Mouse (Mus musculus): ENCODE results near the gene Krtap4-13. TPM values are rescaled to one million over a fixed set of nuclear protein-coding genes. Genes with fewer than 3 reads are reported as not detected.
"Not testable (repeated sequence)": the region's sequence is repeated elsewhere in the genome, so short reads cannot be mapped to it uniquely, and the experiment has no call there.

Gene Krtap4-13
- not detected in 2 replicates for polyA plus RNA-seq (2015; fragmentation: Nextera tagmentation; extraction: Ambion mirVana)

DNA sequence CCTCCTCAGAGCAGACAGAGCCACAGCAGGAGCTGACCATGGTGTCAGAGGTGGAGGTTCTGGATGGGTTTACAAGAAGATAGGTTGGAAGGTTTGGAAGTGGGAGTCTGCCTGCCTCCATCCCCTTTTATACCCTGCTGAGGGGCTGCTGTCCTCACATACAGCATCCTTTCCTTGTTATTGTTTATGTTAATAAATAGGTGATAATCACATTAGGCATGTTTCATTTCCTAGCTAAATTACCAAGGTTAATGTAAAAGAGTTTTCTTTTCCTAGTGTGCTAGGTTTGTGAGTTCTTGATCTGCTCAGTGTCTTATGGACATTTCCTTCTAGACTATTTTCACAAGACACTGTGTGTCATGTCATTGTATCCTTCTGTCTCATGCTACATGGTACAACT, at the start of gene Krtap4-13:
TSS of gene Krtap4-13 (minus strand) at position 101 of the 400 bp plus-strand sequence.
- H3K4me1 ChIP-seq (replicated peaks; ENCODE audit: control insufficient read depth, insufficient read depth, low read length); H3K27me3 ChIP-seq (replicated peaks; ENCODE audit: control insufficient read depth, insufficient read depth, low read length); H3K9me3 ChIP-seq (ENCODE audit: control insufficient read depth, low read length); H3K4me3 ChIP-seq (replicated peaks; ENCODE audit: low read length); H3K9ac ChIP-seq (replicated peaks; ENCODE audit: low read depth, low read length); H3K4me2 ChIP-seq (ENCODE audit: low read length); ATAC-seq; H3K27ac ChIP-seq (ENCODE audit: low read length); H3K36me3 ChIP-seq (ENCODE audit: control insufficient read depth, insufficient read depth): not testable (repeated sequence)

DNA sequence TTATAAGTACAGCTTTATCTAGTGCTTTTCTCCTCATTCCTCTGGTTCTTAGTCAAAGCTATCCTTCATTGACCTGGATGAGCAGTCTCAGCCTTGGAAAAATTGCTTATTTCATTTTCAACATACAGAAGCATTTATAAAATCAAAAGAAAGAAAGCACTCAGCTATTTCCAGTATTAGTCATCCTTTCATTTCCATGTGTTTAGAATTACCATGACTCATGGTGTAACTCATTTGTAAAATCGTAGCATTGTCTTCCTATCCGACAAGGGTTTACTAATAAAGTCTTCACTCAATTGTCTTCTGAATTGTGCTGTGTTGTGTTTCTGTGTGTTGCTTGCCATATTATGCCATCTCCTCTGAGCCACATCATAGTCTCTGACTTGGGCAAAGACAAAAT, 49.1 kb upstream of the Krtap4-13 start:
- 54% methylated on average over 2 of the region's 2 CpGs for WGBS
- Histone ChIP-seq H3K27ac (ENCODE audit: low read length) (no peak overlapping the region), H3K4me2 (ENCODE audit: low read length) (no peak overlapping the region), H3K9ac (replicated peaks; ENCODE audit: low read depth, low read length) (no peak overlapping the region), H3K27me3 (replicated peaks; ENCODE audit: control insufficient read depth, insufficient read depth, low read length) (no peaks in the 10 kb centered on the region), H3K4me3 (replicated peaks; ENCODE audit: low read length) (no peak overlapping the region), H3K4me1 (replicated peaks; ENCODE audit: control insufficient read depth, insufficient read depth, low read length) (no peaks in the 10 kb centered on the region), H3K36me3 (ENCODE audit: control insufficient read depth, insufficient read depth) (no peaks in the 10 kb centered on the region), H3K9me3 (ENCODE audit: control insufficient read depth, low read length) (no peaks in the 10 kb centered on the region)
- ATAC-seq = no peak

DNA sequence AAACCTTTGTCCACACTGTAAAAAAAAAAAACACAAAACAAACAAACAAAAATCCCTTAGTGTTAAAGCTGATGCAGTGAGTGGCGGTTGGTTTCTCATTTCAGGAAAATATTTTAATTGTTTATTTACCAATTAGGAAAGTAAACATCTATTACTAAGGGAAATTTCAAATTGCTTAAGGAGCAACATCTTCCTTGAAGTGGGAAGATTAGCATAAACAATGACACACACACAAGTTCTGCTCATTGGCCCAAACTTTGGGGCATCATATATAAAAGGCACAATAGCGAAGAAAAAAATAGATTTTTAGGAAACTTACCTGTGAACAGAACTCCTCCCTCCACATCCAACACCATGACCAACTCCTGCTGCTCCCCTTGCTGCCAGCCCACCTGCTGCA, 47.9 kb upstream of the Krtap4-13 start, which contains the start of gene Gm11568:
TSS of gene Gm11568 (plus strand) at position 301 of the 400 bp plus-strand sequence.
- H3K9me3 ChIP-seq (ENCODE audit: control insufficient read depth, low read length) = no peaks in the 10 kb centered on the region
- 90% methylated on average over 2 of the region's 2 CpGs for WGBS
- H3K4me1 ChIP-seq (replicated peaks; ENCODE audit: control insufficient read depth, insufficient read depth, low read length) = no peaks in the 10 kb centered on the region
- no peak within 1 kb of the TSS for H3K9ac ChIP-seq (replicated peaks; ENCODE audit: low read depth, low read length)
- H3K36me3 ChIP-seq (ENCODE audit: control insufficient read depth, insufficient read depth) = no peaks in the 10 kb centered on the region
- no peak within 1 kb of the TSS for H3K27ac ChIP-seq (ENCODE audit: low read length)
- no peak for ATAC-seq
- H3K27me3 ChIP-seq (replicated peaks; ENCODE audit: control insufficient read depth, insufficient read depth, low read length) = no peaks in the 10 kb centered on the region
- H3K4me3 ChIP-seq (replicated peaks; ENCODE audit: low read length) = no peak within 1 kb of the TSS
- no peak within 1 kb of the TSS for H3K4me2 ChIP-seq (ENCODE audit: low read length)

DNA sequence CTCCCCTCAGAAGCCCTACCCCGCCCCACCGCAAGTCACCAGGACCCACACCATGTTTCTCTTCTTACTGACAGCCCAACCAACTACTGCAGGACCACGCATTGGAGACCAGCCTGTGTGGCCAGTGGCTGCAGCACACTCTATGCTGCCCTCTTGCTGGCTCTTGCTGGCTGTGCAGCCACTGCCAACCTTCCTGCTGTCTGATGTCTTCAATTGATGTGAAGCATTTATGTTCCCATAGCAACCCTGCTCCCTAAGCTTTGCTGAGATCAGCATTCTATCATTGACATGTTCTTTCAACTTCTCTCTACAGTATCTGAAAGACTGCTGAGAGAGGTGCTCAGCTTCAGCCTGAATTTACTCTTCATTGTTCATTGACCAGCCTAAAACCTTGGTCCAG, 44.4 kb upstream of the Krtap4-13 start:
- H3K4me3 ChIP-seq (replicated peaks; ENCODE audit: low read length) = no peak overlapping the region
- H3K9ac ChIP-seq (replicated peaks; ENCODE audit: low read depth, low read length) = no peak overlapping the region
- no peaks in the 10 kb centered on the region for H3K4me1 ChIP-seq (replicated peaks; ENCODE audit: control insufficient read depth, insufficient read depth, low read length)
- no peaks in the 10 kb centered on the region for H3K27me3 ChIP-seq (replicated peaks; ENCODE audit: control insufficient read depth, insufficient read depth, low read length)
- no peak for ATAC-seq
- no peak overlapping the region for H3K4me2 ChIP-seq (ENCODE audit: low read length)
- no peaks in the 10 kb centered on the region for H3K36me3 ChIP-seq (ENCODE audit: control insufficient read depth, insufficient read depth)
- no peak overlapping the region; the same call in 1 of the 2 replicates for H3K27ac ChIP-seq (ENCODE audit: low read length)
- no peaks in the 10 kb centered on the region for H3K9me3 ChIP-seq (ENCODE audit: control insufficient read depth, low read length)
- 71% methylated on average over 3 of the region's 3 CpGs for WGBS

DNA sequence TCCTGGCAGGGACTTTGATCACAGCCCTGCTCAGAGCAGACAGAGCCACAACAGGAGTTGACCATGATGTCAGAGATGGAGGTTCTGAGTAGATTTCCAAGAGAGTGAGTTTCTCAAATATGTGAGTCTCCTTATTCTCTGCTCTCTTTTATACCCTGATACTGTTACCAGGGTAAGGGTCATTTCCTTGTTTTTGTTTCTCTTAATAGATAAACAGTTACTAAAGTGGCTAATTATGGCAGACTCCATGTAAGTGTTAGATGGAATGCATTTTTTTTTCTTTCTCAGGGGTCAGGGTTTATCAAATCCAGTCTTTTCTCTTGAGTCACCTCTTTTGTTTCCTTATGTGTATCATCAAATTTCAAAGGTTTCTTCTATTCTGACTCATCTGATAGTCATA, 41.8 kb upstream of the Krtap4-13 start, which contains the start of gene Krtap4-16:
TSS of gene Krtap4-16 (minus strand) at position 101 of the 400 bp plus-strand sequence.
- Histone ChIP-seq H3K27ac (ENCODE audit: low read length) (no peak within 1 kb of the TSS), H3K9ac (replicated peaks; ENCODE audit: low read depth, low read length) (no peak within 1 kb of the TSS), H3K9me3 (ENCODE audit: control insufficient read depth, low read length) (no peaks in the 10 kb centered on the region), H3K4me2 (ENCODE audit: low read length) (no peak within 1 kb of the TSS), H3K4me3 (replicated peaks; ENCODE audit: low read length) (no peak within 1 kb of the TSS), H3K4me1 (replicated peaks; ENCODE audit: control insufficient read depth, insufficient read depth, low read length) (no peaks in the 10 kb centered on the region), H3K36me3 (ENCODE audit: control insufficient read depth, insufficient read depth) (no peaks in the 10 kb centered on the region), H3K27me3 (replicated peaks; ENCODE audit: control insufficient read depth, insufficient read depth, low read length) (no peaks in the 10 kb centered on the region)
- ATAC-seq = no peak

DNA sequence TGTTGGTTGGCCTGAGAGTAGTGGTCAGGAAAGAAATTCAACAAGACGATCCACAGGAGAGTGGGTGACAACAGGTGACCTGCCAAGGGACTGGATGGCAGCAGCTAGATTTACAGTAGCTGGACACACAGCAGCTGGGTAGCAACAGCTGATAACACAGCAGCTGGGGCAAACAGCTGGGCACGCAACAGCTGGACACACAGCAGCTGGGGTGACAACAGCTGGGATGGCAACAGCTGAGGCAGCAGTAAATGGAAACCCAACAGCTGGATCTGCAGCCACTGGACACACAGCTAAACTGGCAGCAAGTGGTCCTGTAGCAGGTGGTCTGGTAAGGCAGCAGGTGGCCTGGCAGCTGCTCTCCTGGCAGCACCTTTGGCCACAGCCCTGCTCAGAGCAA, 37.1 kb upstream of the Krtap4-13 start:
- no peaks in the 10 kb centered on the region for H3K27me3 ChIP-seq (replicated peaks; ENCODE audit: control insufficient read depth, insufficient read depth, low read length)
- H3K4me3 ChIP-seq (replicated peaks; ENCODE audit: low read length) = no peak overlapping the region
- H3K4me2 ChIP-seq (ENCODE audit: low read length) = no peak overlapping the region
- 95% methylated on average over 2 of the region's 2 CpGs for WGBS
- 0 out of 2 replicates have a peak, but pooled peaks cover 3% of the 10 kb centered on the region for H3K4me1 ChIP-seq (replicated peaks; ENCODE audit: control insufficient read depth, insufficient read depth, low read length)
- no peaks in the 10 kb centered on the region for H3K9me3 ChIP-seq (ENCODE audit: control insufficient read depth, low read length)
- H3K27ac ChIP-seq (ENCODE audit: low read length) = no peak overlapping the region
- H3K36me3 ChIP-seq (ENCODE audit: control insufficient read depth, insufficient read depth) = no peaks in the 10 kb centered on the region
- no peak for ATAC-seq
- H3K9ac ChIP-seq (replicated peaks; ENCODE audit: low read depth, low read length) = no peak overlapping the region

DNA sequence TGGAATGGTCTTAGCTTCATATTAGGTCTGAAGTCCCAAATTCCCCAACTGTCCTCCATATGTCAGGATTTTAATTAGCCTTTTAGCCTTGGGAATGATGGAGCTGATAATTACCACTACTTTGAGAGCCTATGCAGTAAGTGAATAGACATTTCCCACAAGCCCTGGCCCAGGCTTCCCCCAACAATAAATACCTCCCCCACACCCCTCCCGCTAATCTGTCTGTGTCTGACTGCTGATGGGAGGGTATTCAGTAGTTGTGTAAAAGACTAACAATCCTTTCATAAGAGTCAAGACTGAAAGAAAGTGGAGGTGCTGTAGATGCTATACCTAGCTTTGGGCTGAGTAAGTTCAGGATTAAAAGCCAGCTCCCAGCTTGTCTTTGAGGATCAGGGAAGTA, 32.5 kb upstream of the Krtap4-13 start:
- no peak overlapping the region for H3K4me3 ChIP-seq (replicated peaks; ENCODE audit: low read length)
- no peaks in the 10 kb centered on the region for H3K9me3 ChIP-seq (ENCODE audit: control insufficient read depth, low read length)
- no peaks in the 10 kb centered on the region for H3K36me3 ChIP-seq (ENCODE audit: control insufficient read depth, insufficient read depth)
- H3K27me3 ChIP-seq (replicated peaks; ENCODE audit: control insufficient read depth, insufficient read depth, low read length) = no peaks in the 10 kb centered on the region
- H3K27ac ChIP-seq (ENCODE audit: low read length) = no peak overlapping the region
- no peak overlapping the region for H3K9ac ChIP-seq (replicated peaks; ENCODE audit: low read depth, low read length)
- no peak overlapping the region for H3K4me2 ChIP-seq (ENCODE audit: low read length)
- ATAC-seq = no peak
- WGBS = 19% methylated on average over 1 of the region's 1 CpGs
- 0 out of 2 replicates have a peak, but pooled peaks cover 3% of the 10 kb centered on the region for H3K4me1 ChIP-seq (replicated peaks; ENCODE audit: control insufficient read depth, insufficient read depth, low read length)

DNA sequence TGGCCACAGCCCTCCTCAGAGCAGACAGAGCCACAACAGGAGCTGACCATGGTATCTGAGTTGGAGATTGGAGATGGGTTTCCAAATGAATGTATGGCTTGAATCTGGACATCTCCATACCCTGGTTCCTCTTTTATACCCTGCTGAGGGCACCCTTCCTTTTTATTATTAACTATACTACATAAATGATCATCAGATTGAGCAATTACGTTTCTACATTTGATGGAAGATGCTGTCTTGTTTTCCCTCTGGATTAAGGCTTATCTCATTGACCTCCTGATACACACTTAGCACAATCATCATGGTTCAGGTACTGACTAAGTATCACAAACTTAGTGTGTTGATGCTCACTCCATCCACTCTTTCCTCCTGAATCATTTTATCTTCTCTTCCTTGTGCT, 28.3 kb upstream of the Krtap4-13 start, which contains the start of gene 2300003K06Rik:
TSS of gene 2300003K06Rik (minus strand) at position 101 of the 400 bp plus-strand sequence.
- no peak within 1 kb of the TSS for H3K9ac ChIP-seq (replicated peaks; ENCODE audit: low read depth, low read length)
- no peak within 1 kb of the TSS for H3K27ac ChIP-seq (ENCODE audit: low read length)
- H3K9me3 ChIP-seq (ENCODE audit: control insufficient read depth, low read length) = no peaks in the 10 kb centered on the region
- no peaks in the 10 kb centered on the region for H3K36me3 ChIP-seq (ENCODE audit: control insufficient read depth, insufficient read depth)
- 88% methylated on average over 1 of the region's 1 CpGs for WGBS
- no peak for ATAC-seq
- no peaks in the 10 kb centered on the region for H3K27me3 ChIP-seq (replicated peaks; ENCODE audit: control insufficient read depth, insufficient read depth, low read length)
- no peak within 1 kb of the TSS for H3K4me3 ChIP-seq (replicated peaks; ENCODE audit: low read length)
- no peak within 1 kb of the TSS for H3K4me2 ChIP-seq (ENCODE audit: low read length)
- 0 out of 2 replicates have a peak, but pooled peaks cover 3% of the 10 kb centered on the region for H3K4me1 ChIP-seq (replicated peaks; ENCODE audit: control insufficient read depth, insufficient read depth, low read length)

DNA sequence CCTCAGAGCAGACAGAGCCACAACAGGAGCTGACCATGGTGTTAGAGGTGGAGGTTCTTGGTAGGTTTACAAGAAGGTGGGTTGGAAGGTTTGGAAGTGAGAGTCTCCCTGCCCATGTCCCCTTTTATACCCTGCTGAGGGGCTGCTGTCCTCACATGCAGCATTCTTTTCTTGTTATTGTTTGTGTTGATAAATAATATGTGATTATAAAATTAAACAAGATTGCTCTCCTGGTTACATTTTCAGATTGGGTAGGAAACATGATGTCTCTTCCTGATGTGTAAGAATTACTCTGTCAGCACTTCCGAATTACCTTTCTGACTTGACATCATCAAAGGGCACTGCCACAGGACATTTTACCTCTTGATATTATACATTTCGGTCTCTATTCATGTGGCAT, 5.9 kb upstream of the Krtap4-13 start, which contains the start of gene Gm11564:
TSS of gene Gm11564 (minus strand) at position 101 of the 400 bp plus-strand sequence.
- not testable (repeated sequence) for H3K9ac ChIP-seq (replicated peaks; ENCODE audit: low read depth, low read length); H3K36me3 ChIP-seq (ENCODE audit: control insufficient read depth, insufficient read depth); H3K9me3 ChIP-seq (ENCODE audit: control insufficient read depth, low read length); H3K27ac ChIP-seq (ENCODE audit: low read length); ATAC-seq; H3K4me1 ChIP-seq (replicated peaks; ENCODE audit: control insufficient read depth, insufficient read depth, low read length); H3K4me3 ChIP-seq (replicated peaks; ENCODE audit: low read length); H3K4me2 ChIP-seq (ENCODE audit: low read length); H3K27me3 ChIP-seq (replicated peaks; ENCODE audit: control insufficient read depth, insufficient read depth, low read length)
- 79% methylated on average over 2 of the region's 2 CpGs for WGBS

DNA sequence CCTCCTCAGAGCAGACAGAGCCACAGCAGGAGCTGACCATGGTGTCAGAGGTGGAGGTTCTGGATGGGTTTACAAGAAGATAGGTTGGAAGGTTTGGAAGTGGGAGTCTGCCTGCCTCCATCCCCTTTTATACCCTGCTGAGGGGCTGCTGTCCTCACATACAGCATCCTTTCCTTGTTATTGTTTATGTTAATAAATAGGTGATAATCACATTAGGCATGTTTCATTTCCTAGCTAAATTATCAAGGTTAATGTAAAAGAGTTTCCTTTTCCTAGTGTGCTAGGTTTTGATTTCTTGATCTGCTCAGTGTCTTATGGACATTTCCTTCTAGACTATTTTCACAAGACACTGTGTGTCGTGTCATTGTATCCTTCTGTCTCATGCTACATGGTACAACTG, 5.3 kb downstream of the Krtap4-13 start, which contains the start of gene Gm11554:
TSS of gene Gm11554 (minus strand) at position 101 of the 400 bp plus-strand sequence.
- not testable (repeated sequence) for ATAC-seq; H3K36me3 ChIP-seq (ENCODE audit: control insufficient read depth, insufficient read depth); H3K4me1 ChIP-seq (replicated peaks; ENCODE audit: control insufficient read depth, insufficient read depth, low read length); H3K4me3 ChIP-seq (replicated peaks; ENCODE audit: low read length); H3K4me2 ChIP-seq (ENCODE audit: low read length); H3K9me3 ChIP-seq (ENCODE audit: control insufficient read depth, low read length); H3K27ac ChIP-seq (ENCODE audit: low read length); H3K9ac ChIP-seq (replicated peaks; ENCODE audit: low read depth, low read length); H3K27me3 ChIP-seq (replicated peaks; ENCODE audit: control insufficient read depth, insufficient read depth, low read length)
- WGBS = no CpG with 5 or more reads among the region's 1 CpGs
